Mouse (Mus musculus) hindbrain, embryonic 13.5 days (tissue): ENCODE results near the gene Ptprk. TPM values are rescaled to one million over a fixed set of nuclear protein-coding genes. Genes with fewer than 3 reads are reported as not detected.

ENCODE experiments used
- ATAC-seq: fragments of 200-750 bp; cut with Nextera tagmentation; 2 replicates; pipeline ENCODE4 v1.8.0; 2017; ENCODE audit warnings: moderate TSS enrichment; ENCODE audit not compliant: low FRiP score
- H3K27ac ChIP-seq: fragments of 300-500 bp; sonication (generic); 2 replicates; pipeline ENCODE4 v1.5.1; 2015; ENCODE audit warnings: inconsistent platforms, mild to moderate bottlenecking, moderate library complexity
- H3K27me3 ChIP-seq: fragments of 300-500 bp; sonication (generic); 2 replicates; pipeline ENCODE4 v1.6.1; 2015; ENCODE audit warnings: mild to moderate bottlenecking, inconsistent platforms
- H3K36me3 ChIP-seq: fragments of 300-500 bp; sonication (generic); 2 replicates; pipeline ENCODE4 v1.6.1; 2015; ENCODE audit warnings: mild to moderate bottlenecking, inconsistent platforms
- H3K4me1 ChIP-seq: fragments of 300-500 bp; sonication (generic); replicated peaks from 2 replicates; pipeline ENCODE4 v1.6.1; 2015; ENCODE audit warnings: inconsistent platforms
- H3K4me2 ChIP-seq: fragments of 300-500 bp; sonication (generic); 2 replicates; pipeline ENCODE4 v1.6.1; 2015; ENCODE audit warnings: inconsistent platforms, mild to moderate bottlenecking, moderate library complexity
- H3K4me3 ChIP-seq: fragments of 300-500 bp; sonication (generic); 2 replicates; pipeline ENCODE4 v1.5.1; 2015; ENCODE audit warnings: mild to moderate bottlenecking, inconsistent platforms
- H3K9ac ChIP-seq: fragments of 300-500 bp; sonication (generic); 2 replicates; pipeline ENCODE4 v1.6.1; 2015; ENCODE audit warnings: mild to moderate bottlenecking, inconsistent platforms
- H3K9me3 ChIP-seq: fragments of 300-500 bp; sonication (generic); 2 replicates; pipeline ENCODE4 v1.6.1; 2016; ENCODE audit warnings: inconsistent platforms
- WGBS: fragments of 180-500 bp; shearing (Covaris S2); methylation state at CpG from one replicate; pipeline ENCODE4 v1.1.7; 2015; 5-methylcytosine and 5-hydroxymethylcytosine counted together
- polyA plus RNA-seq: library from polyadenylated mRNA; unstranded; fragments of >200 nt; fragmentation: Nextera tagmentation; extraction: Ambion mirVana; gene quantifications from 2 replicates; pipeline ENCODE4 v1.2.1, GENCODE M21; 2015

Ptprk gene
- polyA plus RNA-seq, 1 experiment from 2014 or later = 31.3 TPM

DNA sequence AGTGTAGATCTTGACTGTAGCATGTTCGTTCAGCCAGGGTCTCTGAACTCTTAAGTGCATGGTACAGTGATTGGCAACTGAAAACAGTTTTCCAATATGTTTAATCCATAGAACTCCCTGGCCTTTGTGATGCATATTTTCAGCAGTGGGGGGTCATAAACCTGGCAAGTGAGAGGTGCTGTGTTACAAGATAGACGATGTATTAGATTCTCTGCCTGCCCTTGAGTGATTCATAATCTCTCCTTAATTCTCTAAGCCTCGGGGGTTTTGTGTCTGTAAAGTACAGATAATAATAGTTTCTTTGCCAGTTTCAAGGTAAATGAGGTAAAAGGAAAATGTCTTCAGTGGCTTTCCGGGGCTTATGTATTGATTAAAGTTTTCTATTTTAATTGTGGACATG, 475.9 kb downstream of the Ptprk start:
- Histone ChIP-seq H3K9ac (no peak overlapping the region), H3K36me3 (no peaks in the 10 kb centered on the region), H3K4me2 (no peak overlapping the region), H3K4me3 (no peak overlapping the region), H3K9me3 (no peaks in the 10 kb centered on the region), H3K27ac (no peak overlapping the region), H3K27me3 (no peaks in the 10 kb centered on the region), H3K4me1 (no peaks in the 10 kb centered on the region)
- WGBS = 40% methylated on average over 4 of the region's 4 CpGs
- no peak for ATAC-seq

DNA sequence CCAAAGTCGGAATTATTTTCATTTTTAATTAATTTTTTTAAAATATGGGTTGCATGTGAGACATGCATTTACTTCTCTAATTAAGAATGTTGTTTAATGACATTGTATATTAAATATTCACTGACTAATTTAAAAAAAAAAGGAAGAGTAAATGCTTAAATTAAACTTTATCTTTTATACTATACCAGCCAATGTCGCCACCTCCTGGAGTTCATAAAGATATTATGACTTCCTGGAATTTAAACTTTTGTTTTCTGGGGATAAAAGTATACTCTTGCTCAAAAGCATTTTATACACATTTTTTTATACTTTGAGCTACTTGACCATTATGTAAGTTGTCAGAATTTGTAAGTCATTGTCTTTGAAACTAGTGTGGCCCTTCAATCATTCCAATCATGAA, 477.4 kb downstream of the Ptprk start:
- no peak overlapping the region for H3K4me3 ChIP-seq
- 93% methylated on average over 2 of the region's 2 CpGs for WGBS

DNA sequence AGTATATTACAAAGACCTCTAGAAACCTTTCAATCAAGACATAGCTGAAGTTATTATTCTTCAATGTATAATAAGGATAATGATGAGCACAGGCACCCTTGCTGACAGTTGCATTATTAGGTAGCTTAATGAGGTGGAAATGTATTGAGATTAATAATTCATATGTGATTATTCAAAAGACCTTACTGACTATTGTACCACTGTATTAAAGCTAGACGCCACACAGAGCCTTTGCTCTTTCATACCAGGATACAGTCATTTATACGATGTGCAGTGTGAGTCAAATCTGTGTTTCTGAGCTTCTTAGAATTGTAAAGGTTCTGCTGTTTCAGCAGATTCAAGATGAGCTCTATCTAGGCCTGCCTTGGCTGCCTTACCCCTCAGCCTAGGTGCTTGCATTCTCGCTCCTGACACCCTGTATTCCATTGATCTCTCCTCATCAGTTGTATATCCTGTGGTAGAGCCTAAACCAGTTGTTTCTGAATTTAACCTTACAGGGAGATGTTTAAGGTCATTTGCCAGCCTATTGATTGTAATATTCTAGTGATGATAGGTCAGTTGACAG, 489.6 kb downstream of the Ptprk start:
- Histone ChIP-seq H3K4me1 (no peaks in the 10 kb centered on the region), H3K27ac (peak overlapping the region; percentile 59), H3K4me2 (no peak overlapping the region), H3K9ac (no peak overlapping the region), H3K27me3 (no peaks in the 10 kb centered on the region), H3K4me3 (no peak overlapping the region), H3K9me3 (no peaks in the 10 kb centered on the region), H3K36me3 (no peaks in the 10 kb centered on the region)
- ATAC-seq = peak; percentile 57
- WGBS = 52% methylated on average over 3 of the region's 3 CpGs

More for the DNA sequence above, 477.4 kb downstream of the Ptprk start:
- Histone ChIP-seq H3K9me3 (no peaks in the 10 kb centered on the region), H3K36me3 (no peaks in the 10 kb centered on the region), H3K4me2 (no peak overlapping the region), H3K9ac (no peak overlapping the region), H3K27me3 (no peaks in the 10 kb centered on the region), H3K27ac (no peak overlapping the region), H3K4me1 (no peaks in the 10 kb centered on the region)
- no peak for ATAC-seq

DNA sequence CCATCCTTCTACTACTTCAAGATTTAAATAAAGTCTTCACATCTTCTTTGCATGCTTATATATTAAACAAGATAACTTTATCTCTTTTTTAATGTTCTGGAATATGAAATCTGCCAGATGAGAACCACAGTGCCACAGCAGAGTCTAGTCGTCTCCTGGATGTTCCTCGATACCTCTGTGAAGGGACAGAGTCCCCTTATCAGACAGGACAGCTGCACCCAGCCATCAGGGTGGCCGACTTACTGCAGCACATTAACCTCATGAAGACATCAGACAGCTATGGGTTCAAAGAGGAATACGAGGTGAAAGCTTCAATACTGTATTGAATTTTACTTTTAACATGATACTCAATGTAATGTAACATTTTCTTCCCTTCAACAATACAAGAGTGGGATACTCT, 491.8 kb downstream of the Ptprk start:
- 79% methylated on average over 4 of the region's 4 CpGs for WGBS
- H3K9me3 ChIP-seq = no peaks in the 10 kb centered on the region
- no peak for ATAC-seq

DNA sequence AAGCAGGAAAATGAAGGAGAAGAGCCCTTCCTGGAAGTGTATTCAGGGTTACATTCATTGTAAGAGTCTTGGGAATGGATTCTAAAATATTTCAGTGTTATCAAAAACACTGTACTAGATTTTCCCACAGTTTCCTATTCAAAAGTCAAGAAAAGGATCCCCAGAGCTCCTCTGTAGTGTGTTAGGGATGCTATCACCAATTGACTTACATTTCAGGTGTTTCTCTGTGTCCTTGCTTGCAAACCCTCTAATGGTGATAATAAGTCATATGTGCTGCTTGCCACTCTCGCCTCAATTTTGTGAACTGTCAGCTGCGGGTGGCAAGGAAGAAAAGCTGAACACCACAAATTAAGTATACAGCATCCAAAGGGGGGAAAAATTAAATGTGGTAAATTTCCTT, 492.2 kb downstream of the Ptprk start:
- WGBS = 80% methylated on average over 2 of the region's 2 CpGs
- Histone ChIP-seq H3K9me3 (no peaks in the 10 kb centered on the region), H3K4me2 (no peak overlapping the region), H3K36me3 (no peaks in the 10 kb centered on the region; the same call in 1 of the 2 replicates), H3K4me1 (no peaks in the 10 kb centered on the region), H3K27me3 (no peaks in the 10 kb centered on the region), H3K4me3 (no peak overlapping the region), H3K9ac (no peak overlapping the region), H3K27ac (no peak overlapping the region)
- ATAC-seq = no peak

More for the DNA sequence above, 491.8 kb downstream of the Ptprk start:
- Histone ChIP-seq H3K4me2 (no peak overlapping the region), H3K9ac (no peak overlapping the region), H3K4me3 (no peak overlapping the region), H3K27ac (no peak overlapping the region), H3K27me3 (no peaks in the 10 kb centered on the region), H3K4me1 (no peaks in the 10 kb centered on the region), H3K36me3 (no peaks in the 10 kb centered on the region; the same call in 1 of the 2 replicates)

DNA sequence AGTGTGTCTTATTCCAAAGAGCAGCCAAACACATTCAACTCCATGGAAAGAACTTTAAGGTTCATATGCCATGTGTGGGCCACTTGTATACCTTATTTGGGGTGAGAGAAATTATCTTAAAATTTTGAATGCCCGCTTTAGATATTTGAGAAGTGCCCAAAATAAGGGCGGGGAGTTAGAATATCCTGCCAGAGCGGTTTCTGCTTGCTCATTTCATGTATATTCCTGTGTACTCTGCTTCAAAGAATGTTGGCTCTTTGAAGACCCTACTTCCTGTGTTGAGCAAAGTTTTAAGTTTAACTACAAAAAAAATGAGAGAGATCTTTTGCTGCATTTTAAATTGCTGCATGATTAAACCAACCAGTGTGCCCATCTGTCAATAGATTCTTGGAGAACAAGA, 492.8 kb downstream of the Ptprk start:
- Histone ChIP-seq H3K27me3 (no peaks in the 10 kb centered on the region), H3K4me1 (no peaks in the 10 kb centered on the region), H3K27ac (no peak overlapping the region), H3K9me3 (no peaks in the 10 kb centered on the region), H3K4me2 (no peak overlapping the region), H3K9ac (no peak overlapping the region), H3K36me3 (no peaks in the 10 kb centered on the region; the same call in 1 of the 2 replicates), H3K4me3 (no peak overlapping the region)
- 96% methylated on average over 3 of the region's 3 CpGs for WGBS
- no peak for ATAC-seq

DNA sequence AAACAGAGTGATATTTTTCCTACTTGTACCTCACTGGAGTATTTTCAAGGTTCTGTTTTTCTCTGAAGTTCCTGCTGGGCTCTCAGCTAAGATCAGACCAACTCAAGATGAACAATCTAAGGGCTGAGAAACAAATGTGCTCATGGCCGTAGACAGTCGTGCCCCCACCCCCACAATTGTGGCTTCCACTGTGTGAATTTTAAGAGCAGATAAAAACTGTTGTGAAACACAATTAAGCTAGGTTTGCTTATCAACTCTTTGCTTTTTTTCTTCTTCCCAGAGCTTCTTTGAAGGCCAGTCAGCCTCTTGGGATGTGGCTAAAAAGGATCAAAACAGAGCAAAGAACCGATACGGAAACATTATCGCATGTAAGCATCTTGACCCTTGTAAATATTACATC, 493.4 kb downstream of the Ptprk start:
- Histone ChIP-seq H3K27ac (no peak overlapping the region), H3K4me2 (no peak overlapping the region), H3K9ac (no peak overlapping the region), H3K9me3 (no peaks in the 10 kb centered on the region), H3K4me3 (no peak overlapping the region), H3K4me1 (no peaks in the 10 kb centered on the region), H3K27me3 (no peaks in the 10 kb centered on the region), H3K36me3 (no peaks in the 10 kb centered on the region; the same call in 1 of the 2 replicates)
- ATAC-seq = no peak
- WGBS = 87% methylated on average over 5 of the region's 5 CpGs

DNA sequence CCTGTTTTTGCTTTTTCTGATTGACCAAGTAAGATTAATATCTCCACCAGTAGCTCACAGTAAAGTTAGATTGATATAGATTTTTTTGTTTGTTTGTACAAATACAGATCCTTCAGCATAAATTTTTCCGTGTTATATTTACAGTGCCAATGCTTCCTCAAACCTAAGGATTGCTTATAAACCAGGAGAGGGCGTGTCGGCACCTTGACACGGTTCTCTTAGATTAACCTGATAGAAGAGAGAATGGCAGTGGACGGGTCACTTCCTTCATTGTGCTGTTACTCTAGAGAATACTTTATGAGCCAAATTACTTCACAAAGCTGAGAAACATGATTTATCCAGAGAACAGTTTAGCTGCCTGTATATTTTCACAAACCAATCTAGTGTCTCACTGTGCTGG, 505.0 kb downstream of the Ptprk start:
- 83% methylated on average over 5 of the region's 5 CpGs for WGBS
- no peak overlapping the region for H3K9ac ChIP-seq
- no peak overlapping the region for H3K4me3 ChIP-seq
- H3K27ac ChIP-seq = no peak overlapping the region
- no peak for ATAC-seq
- H3K4me2 ChIP-seq = no peak overlapping the region
- no peaks in the 10 kb centered on the region for H3K36me3 ChIP-seq
- no peaks in the 10 kb centered on the region for H3K4me1 ChIP-seq
- H3K27me3 ChIP-seq = no peaks in the 10 kb centered on the region
- H3K9me3 ChIP-seq = no peaks in the 10 kb centered on the region; the same call in 1 of the 2 replicates

DNA sequence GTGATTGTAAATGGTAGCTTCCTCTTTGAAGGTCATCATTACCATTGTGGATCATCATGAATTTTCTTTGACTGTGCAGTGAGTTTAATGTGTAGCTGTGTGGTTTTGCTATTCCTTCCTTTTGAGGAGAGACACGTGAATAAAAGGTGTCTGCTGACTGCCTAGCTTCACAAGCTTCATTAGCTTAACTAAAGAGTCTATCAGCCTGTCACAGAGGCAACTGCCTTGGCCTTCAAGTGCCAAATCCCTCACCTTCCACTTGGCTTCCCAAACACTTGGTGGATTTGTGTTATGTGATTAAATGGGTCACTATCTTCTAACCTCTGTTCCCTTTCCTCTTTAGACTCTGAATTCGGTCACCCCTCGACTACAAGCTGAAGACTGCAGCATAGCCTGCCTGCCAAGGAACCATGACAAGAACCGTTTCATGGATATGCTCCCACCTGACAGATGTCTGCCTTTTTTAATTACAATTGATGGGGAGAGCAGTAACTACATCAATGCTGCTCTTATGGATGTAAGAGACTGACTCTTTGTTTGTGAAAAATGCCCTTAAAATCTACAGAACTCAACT, 512.0 kb downstream of the Ptprk start:
- no peaks in the 10 kb centered on the region for H3K36me3 ChIP-seq
- H3K27me3 ChIP-seq = no peaks in the 10 kb centered on the region
- H3K4me2 ChIP-seq = no peak overlapping the region
- no peak overlapping the region for H3K27ac ChIP-seq
- no peak overlapping the region for H3K9ac ChIP-seq
- 54% methylated on average over 4 of the region's 4 CpGs for WGBS
- H3K9me3 ChIP-seq = no peaks in the 10 kb centered on the region; the same call in 1 of the 2 replicates
- no peaks in the 10 kb centered on the region for H3K4me1 ChIP-seq
- no peak for ATAC-seq
- no peak overlapping the region for H3K4me3 ChIP-seq

DNA sequence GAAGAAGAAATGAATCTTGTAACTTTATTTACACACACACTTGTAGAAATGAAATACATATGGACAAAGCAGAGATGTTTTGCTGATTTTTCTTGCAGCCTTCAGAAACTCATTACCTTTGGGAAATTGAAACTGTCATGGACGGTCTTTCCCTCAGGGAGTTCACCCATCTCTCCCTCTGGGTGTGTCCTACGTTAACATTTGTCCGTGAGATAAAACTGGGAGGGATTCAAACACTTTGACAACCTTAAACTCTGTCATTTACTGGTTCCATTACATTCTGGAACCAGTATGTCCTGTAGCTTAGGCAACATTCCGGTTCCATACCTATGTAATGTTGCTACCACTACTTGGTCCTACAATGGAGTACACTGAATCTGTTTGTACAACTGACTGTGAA, 513.8 kb downstream of the Ptprk start:
- WGBS = 94% methylated on average over 4 of the region's 4 CpGs
- Histone ChIP-seq H3K9me3 (no peaks in the 10 kb centered on the region), H3K4me2 (no peak overlapping the region), H3K4me1 (no peaks in the 10 kb centered on the region), H3K27ac (no peak overlapping the region), H3K36me3 (no peaks in the 10 kb centered on the region), H3K9ac (no peak overlapping the region), H3K27me3 (no peaks in the 10 kb centered on the region), H3K4me3 (no peak overlapping the region)
- ATAC-seq = no peak

DNA sequence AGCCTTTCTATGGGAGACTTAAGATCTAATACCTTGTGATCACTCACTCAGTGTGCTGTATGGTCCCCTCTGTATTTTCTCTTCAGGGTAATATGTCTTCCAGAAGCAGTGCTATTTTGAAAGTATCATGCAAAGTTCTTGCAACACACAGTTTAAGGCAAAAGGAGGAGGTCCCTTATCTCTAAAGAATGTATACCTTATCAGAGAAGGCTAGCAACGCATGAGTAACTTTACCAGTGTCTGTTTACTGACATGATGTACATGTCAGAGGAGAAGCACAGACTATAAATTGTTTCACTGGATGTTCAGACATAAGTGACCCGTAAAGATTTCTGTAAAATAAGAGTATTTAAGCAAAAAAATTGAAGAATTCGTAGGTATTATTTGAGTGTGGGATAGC, 516.2 kb downstream of the Ptprk start:
- Histone ChIP-seq H3K4me3 (no peak overlapping the region), H3K27ac (no peak overlapping the region), H3K36me3 (no peaks in the 10 kb centered on the region), H3K9ac (no peak overlapping the region), H3K4me2 (no peak overlapping the region), H3K27me3 (no peaks in the 10 kb centered on the region), H3K4me1 (no peaks in the 10 kb centered on the region), H3K9me3 (no peaks in the 10 kb centered on the region)
- no peak for ATAC-seq
- WGBS = 90% methylated on average over 3 of the region's 3 CpGs

DNA sequence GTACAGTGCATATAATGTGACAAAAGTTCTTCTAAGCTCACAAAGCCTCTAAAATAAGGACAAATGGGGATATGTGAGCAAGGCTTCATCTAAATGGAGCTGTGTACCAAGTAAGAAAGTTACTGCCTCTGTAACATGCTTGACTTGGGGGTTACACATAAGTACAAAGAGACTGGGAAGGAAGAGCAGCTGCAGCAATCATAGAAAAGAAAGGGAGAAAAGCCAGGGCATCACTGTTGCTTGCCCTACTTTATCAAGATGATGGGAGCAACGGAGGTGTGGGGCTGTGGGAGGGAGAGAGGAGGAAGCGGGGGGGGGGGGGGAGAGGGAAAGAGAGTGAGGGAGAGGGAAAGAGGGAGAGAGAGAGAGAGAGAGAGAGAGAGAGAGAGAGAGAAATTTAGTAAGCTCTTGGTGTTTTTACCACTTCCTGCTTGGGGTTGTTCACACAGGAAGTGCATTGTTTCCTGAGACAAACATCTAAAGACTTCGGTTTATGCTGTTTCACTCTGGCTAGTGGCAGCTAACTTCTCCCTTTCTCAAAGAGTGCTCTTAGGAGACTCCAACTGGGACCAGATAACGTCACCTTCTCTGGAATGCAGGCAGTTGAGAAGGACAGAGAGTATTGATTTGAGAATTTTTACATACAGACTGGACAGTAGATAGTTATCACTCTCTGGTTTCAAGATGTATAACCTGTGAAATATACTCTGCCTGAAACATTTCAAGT, 519.1 kb downstream of the Ptprk start:
- no peaks in the 10 kb centered on the region for H3K9me3 ChIP-seq
- no peak overlapping the region for H3K9ac ChIP-seq
- no peaks in the 10 kb centered on the region for H3K4me1 ChIP-seq
- no peaks in the 10 kb centered on the region for H3K27me3 ChIP-seq
- H3K4me3 ChIP-seq = no peak overlapping the region
- H3K36me3 ChIP-seq = no peaks in the 10 kb centered on the region
- H3K4me2 ChIP-seq = no peak overlapping the region
- 79% methylated on average over 3 of the region's 4 CpGs for WGBS
- no peak for ATAC-seq
- H3K27ac ChIP-seq = no peak overlapping the region

DNA sequence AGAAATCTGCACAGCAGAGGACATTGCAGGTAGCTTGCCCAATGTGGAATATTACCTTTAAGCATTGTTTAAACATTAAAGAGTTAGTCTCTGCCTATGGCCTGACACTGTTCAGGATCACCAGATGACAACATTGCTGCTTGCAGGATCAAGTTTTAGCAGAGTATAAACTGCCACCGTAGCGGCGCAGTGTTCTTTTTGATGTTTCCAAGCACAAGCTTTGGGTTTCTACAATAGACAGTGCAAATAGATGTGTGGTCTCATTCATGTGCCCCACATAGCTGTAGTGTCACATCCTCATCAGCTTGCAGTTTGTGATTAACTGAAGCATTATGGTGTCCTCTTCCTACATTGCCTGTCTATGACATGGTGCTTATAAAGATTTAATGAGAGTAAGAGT, 522.3 kb downstream of the Ptprk start:
- WGBS = 93% methylated on average over 3 of the region's 3 CpGs
- Histone ChIP-seq H3K4me2 (no peak overlapping the region), H3K36me3 (no peaks in the 10 kb centered on the region), H3K9ac (no peak overlapping the region), H3K27me3 (no peaks in the 10 kb centered on the region), H3K27ac (no peak overlapping the region), H3K4me1 (no peaks in the 10 kb centered on the region), H3K4me3 (no peak overlapping the region), H3K9me3 (no peaks in the 10 kb centered on the region)
- ATAC-seq = no peak
